Mouse (Mus musculus) frontal cortex, postnatal 10 days (tissue): ENCODE results near the gene Csrp2.

ENCODE experiments used
- DNase-seq, 2 experiments: peaks; one replicate each; pipeline ENCODE4 v3.0.0; 2022; ENCODE audit warnings: low spot score in 2 of 2, mixed read lengths in 1 of 2

The Csrp2 gene

GRCm38 (mm10) chr10:110971044-110971443 lies 51.5 kb downstream of the Csrp2 start:
- DNase-seq = no peak

- DNase-seq = no peak
These were observed 51.9 kb downstream of the Csrp2 start for GRCm38 (mm10) chr10:110971483-110971882.

GRCm38 (mm10) chr10:110971998-110972397 lies 52.4 kb downstream of the Csrp2 start:
- no peak for DNase-seq

GRCm38 (mm10) chr10:110974463-110974862 lies 54.9 kb downstream of the Csrp2 start:
- peak in 1 of 2 experiments; percentile 30 for DNase-seq

- DNase-seq = no peak
These were observed 55.3 kb downstream of the Csrp2 start for GRCm38 (mm10) chr10:110974885-110975284.

GRCm38 (mm10) chr10:110976046-110976445 lies 56.5 kb downstream of the Csrp2 start:
- peak in 1 of 2 experiments; percentile 30 for DNase-seq

- no peak for DNase-seq
These were observed 57.8 kb downstream of the Csrp2 start for GRCm38 (mm10) chr10:110977379-110977778.

- no peak for DNase-seq
These were observed 59.8 kb downstream of the Csrp2 start for GRCm38 (mm10) chr10:110979431-110979830.

GRCm38 (mm10) chr10:110980441-110980840 lies 60.9 kb downstream of the Csrp2 start:
- DNase-seq = no peak

- no peak for DNase-seq
These were observed 63.2 kb downstream of the Csrp2 start for GRCm38 (mm10) chr10:110982771-110983170.

- DNase-seq = no peak
These were observed 67.1 kb downstream of the Csrp2 start for GRCm38 (mm10) chr10:110986682-110987081.
